8 mouse cellular contexts compared by ENCODE assay signal in the genomic region with DNA sequence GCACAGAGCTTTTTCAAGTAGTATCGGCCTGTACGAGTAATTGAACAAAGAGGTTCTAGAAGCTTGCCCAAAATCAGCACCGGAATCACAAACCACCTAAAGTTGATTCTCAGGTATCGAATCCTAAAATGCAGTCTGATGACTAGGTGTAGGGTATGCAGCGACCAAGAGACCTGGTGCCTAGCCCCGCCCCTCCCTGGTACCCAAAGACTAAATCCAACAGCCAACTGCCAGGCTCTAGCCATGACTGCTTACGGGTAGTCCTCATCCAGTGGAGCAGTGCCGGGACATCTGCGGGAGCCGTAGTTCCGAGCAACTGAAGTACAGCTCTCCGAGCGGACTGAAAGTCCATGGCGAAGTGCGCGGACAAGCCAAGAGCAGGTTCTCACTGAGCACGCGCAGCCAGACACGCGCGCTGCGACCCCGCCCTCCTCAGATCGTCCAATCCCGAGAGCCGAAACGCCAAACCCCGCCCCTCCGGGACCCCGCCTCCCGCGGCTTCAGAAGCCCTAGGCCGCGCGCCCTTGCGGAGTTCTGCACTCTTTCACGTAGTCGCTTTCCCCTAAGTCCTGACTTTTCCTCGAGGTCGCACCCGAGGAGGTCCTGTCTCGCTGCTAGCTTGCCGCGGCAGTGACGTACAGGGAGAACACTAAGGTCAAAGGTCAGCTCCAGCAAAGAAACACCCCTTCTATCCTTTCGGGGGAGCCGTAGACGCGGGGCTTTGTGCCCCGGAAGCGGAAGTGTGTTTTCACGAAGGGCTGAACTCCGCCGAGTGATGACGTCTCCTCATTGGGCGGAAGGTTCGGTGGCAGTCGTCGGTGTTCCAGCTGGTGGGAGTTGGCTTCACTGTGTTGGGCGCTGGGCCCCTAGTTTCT. TPM values are rescaled to one million over a fixed set of nuclear protein-coding genes. Genes with fewer than 3 reads are reported as not detected.
DNase-seq lines count a peak whose midpoint lies in the region; ATAC-seq and TF ChIP-seq lines count a peak whose summit lies in the region.
"Not testable (repeated sequence)": the region's sequence is repeated elsewhere in the genome, so short reads cannot be mapped to it uniquely, and the experiment has no call there.

A gene (minus strand): TSS at position 385 of the 875 bp plus-strand sequence.
A gene (plus strand): TSS at position 537 of the 875 bp plus-strand sequence.

- TF ChIP-seq POLR2A in MEL (IDR thresholded peaks at IDR 0.05; ENCODE audit: control insufficient read depth in 1 of 2, insufficient read depth in 1 of 2, low read depth in 1 of 2, low read length in 2 of 2, poor library complexity in 1 of 2), result peak; percentile 16 to 71; a peak in 1 of 4 replicates
- peak; percentile 52; the same call in 1 of the 2 replicates for TF ChIP-seq POLR2A in cerebellum, adult 2 months (IDR thresholded peaks at IDR 0.05; ENCODE audit: borderline replicate concordance, insufficient read depth, low read length)

- peak; percentile 95 for DNase-seq in MEL (ENCODE audit: low read depth, low spot score)
- DNase-seq in cerebellum, adult 2 months, result peak; percentile 94 to 95
- DNase-seq in forelimb bud, embryonic 11.5 days (ENCODE audit: low read depth, low spot score), result peak; percentile 92
- peak; percentile 78 for DNase-seq in layer of hippocampus, adult 9-10 months (ENCODE audit: low spot score)
- peak; percentile 80 for DNase-seq in ovary, postnatal 10 days (ENCODE audit: low spot score)
- peak; percentile 90 to 91 for DNase-seq in thymus, postnatal 10 days (ENCODE audit: low spot score in 2 of 2)

- not testable (repeated sequence) for H3K4me1 ChIP-seq in MEL (ENCODE audit: control insufficient read depth in 1 of 2, insufficient read depth in 2 of 2, low read length in 2 of 2); cerebellum, adult 2 months (ENCODE audit: control insufficient read depth, insufficient read depth, low read length); lung, embryonic 16.5 days (replicated peaks; ENCODE audit: control insufficient read depth, insufficient read depth, low read length)

- TF ChIP-seq EP300 in MEL (IDR thresholded peaks at IDR 0.05; ENCODE audit: low read depth in 1 of 2, low read length in 2 of 2), result not testable (repeated sequence)

- not testable (repeated sequence) for H3K9me3 ChIP-seq in MEL (replicated peaks; ENCODE audit: insufficient read depth, low read length); lung, embryonic 16.5 days (ENCODE audit: control insufficient read depth, low read length)

- H3K4me3 ChIP-seq in MEL (ENCODE audit: control insufficient read depth in 1 of 2, insufficient read depth in 1 of 2, low read depth in 2 of 2, low read length in 2 of 2), result peak within 1 kb of the TSS; percentile 92 to 93
- peak within 1 kb of the TSS; percentile 56 for H3K4me3 ChIP-seq in cerebellum, adult 2 months (replicated peaks; ENCODE audit: insufficient read depth, low read depth, low read length)
- peak within 1 kb of the TSS; percentile 69 for H3K4me3 ChIP-seq in lung, embryonic 16.5 days (ENCODE audit: low read length)

- not testable (repeated sequence) for TF ChIP-seq CTCF in MEL (IDR thresholded peaks at IDR 0.05 in 2 of 3, conservative IDR thresholded peaks at IDR 0.05 in 1 of 3; ENCODE audit: control insufficient read depth in 1 of 3, insufficient read depth in 1 of 3, low read depth in 2 of 3, low read length in 3 of 3, poor library complexity in 1 of 3, severe bottlenecking in 1 of 3); cerebellum, adult 2 months (IDR thresholded peaks at IDR 0.05; ENCODE audit: borderline replicate concordance, insufficient read depth, low read depth, low read length)

- H3K27me3 ChIP-seq in MEL (ENCODE audit: control insufficient read depth in 1 of 2, insufficient read depth in 2 of 2, low read length in 2 of 2); cerebellum, adult 2 months (ENCODE audit: control insufficient read depth, insufficient read depth, low read length); lung, embryonic 16.5 days (ENCODE audit: control insufficient read depth, insufficient read depth, low read depth, low read length): not testable (repeated sequence)

- peaks cover 25% of the 10 kb centered on the region for H3K79me2 ChIP-seq in MEL (ENCODE audit: control insufficient read depth, insufficient read depth, low read length, poor library complexity)

- H3K9ac ChIP-seq in MEL (ENCODE audit: control insufficient read depth, low read depth, low read length, poor library complexity, severe bottlenecking), result peak within 1 kb of the TSS; percentile 92
- H3K9ac ChIP-seq in lung, embryonic 16.5 days (ENCODE audit: low read length), result peak within 1 kb of the TSS; percentile 81

- not testable (repeated sequence) for TF ChIP-seq RAD21 in MEL (IDR thresholded peaks at IDR 0.05; ENCODE audit: low read depth, low read length)

- ATAC-seq in hematopoietic stem cell, adult 5-6 weeks (replicated peaks in 1 of 2; ENCODE audit: insufficient read depth in 1 of 2, low FRiP score in 2 of 2, low TSS enrichment in 1 of 2, low read depth in 1 of 2, poor library complexity in 2 of 2, severe bottlenecking in 2 of 2), result peak; percentile 96
- ATAC-seq in lung, embryonic 16.5 days (ENCODE audit: low read depth), result peak; percentile 98

- WGBS in cerebellum, adult 2 months, result under 1% methylated on average over 60 of the region's 60 CpGs
- WGBS in lung, embryonic 16.5 days, result under 1% methylated on average over 57 of the region's 60 CpGs

- peak within 1 kb of the TSS; percentile 96 for H3K27ac ChIP-seq in MEL (ENCODE audit: control insufficient read depth, low read depth, low read length)
- peak within 1 kb of the TSS; percentile 81; the same call in 1 of the 2 replicates for H3K27ac ChIP-seq in cerebellum, adult 2 months (ENCODE audit: insufficient read depth, low read length)
- peak within 1 kb of the TSS; percentile 89 for H3K27ac ChIP-seq in lung, embryonic 16.5 days (ENCODE audit: low read length)

- peak within 1 kb of the TSS; percentile 61 for H3K4me2 ChIP-seq in lung, embryonic 16.5 days (ENCODE audit: low read depth, low read length)

- H3K36me3 ChIP-seq in MEL (ENCODE audit: control insufficient read depth in 1 of 2, insufficient read depth in 2 of 2, low read length in 2 of 2); lung, embryonic 16.5 days (ENCODE audit: control insufficient read depth, insufficient read depth, low read length): not testable (repeated sequence)

TF ChIP-seq in MEL, 35 proteins besides CTCF, POLR2A, EP300 and RAD21:
- TF ChIP-seq ELF1 (IDR thresholded peaks at IDR 0.05; ENCODE audit: low read depth, low read length), result peak; percentile 59
- TF ChIP-seq MAZ (IDR thresholded peaks at IDR 0.05; ENCODE audit: low read depth, low read length), result 0 out of 2 replicates have a peak, but pooled peaks have one; percentile 25
- peak; percentile 15 for TF ChIP-seq TBP (IDR thresholded peaks at IDR 0.05; ENCODE audit: low read depth, low read length)
- peak; percentile 51; the same call in 1 of the 2 replicates for TF ChIP-seq ETS1 (IDR thresholded peaks at IDR 0.05; ENCODE audit: low read depth, low read length)
- TF ChIP-seq SIN3A (IDR thresholded peaks at IDR 0.05; ENCODE audit: low read length), result peak; percentile 65
- peak; percentile 83 for TF ChIP-seq HCFC1 (IDR thresholded peaks at IDR 0.05; ENCODE audit: low read depth, low read length)
- TF ChIP-seq NELFE (IDR thresholded peaks at IDR 0.05; ENCODE audit: low read depth, low read length), result peak; percentile 36
- TF ChIP-seq NRF1 (IDR thresholded peaks at IDR 0.05; ENCODE audit: insufficient read depth, low read depth, low read length, poor library complexity, severe bottlenecking), result peak; percentile 75
- peak; percentile 4; the same call in 1 of the 2 replicates for TF ChIP-seq MAX (IDR thresholded peaks at IDR 0.05; ENCODE audit: low read length)
- peak; percentile 18; the same call in 1 of the 2 replicates for TF ChIP-seq CHD2 (IDR thresholded peaks at IDR 0.05; ENCODE audit: low read length)

RNA-seq across cellular contexts. Expression of the first gene that starts in this region (rescaled TPM):
- 16.9 and 18.3 TPM in 2 replicates for total RNA-seq in MEL (2012; rRNA removed)
- polyA plus RNA-seq in MEL (2012; ENCODE audit: insufficient read depth in 1 of 2, insufficient read length in 2 of 2, low read depth in 1 of 2, low replicate concordance in 2 of 2, missing spikeins in 1 of 2), result 10 to 100 TPM in 1 of 2 experiments, not detected in 1; 14.6 TPM
- 24.8 and 27.1 TPM in 2 replicates for polyA plus RNA-seq in cerebellum, adult 2 months (2012; rRNA removed)
- total RNA-seq in hematopoietic stem cell, adult 5-6 weeks (2017), result 7.3 and 9.9 TPM in 2 replicates
- 34.5 and 38.9 TPM in 2 replicates for polyA plus RNA-seq in lung, embryonic 16.5 days (2015; fragmentation: Nextera tagmentation; extraction: Ambion mirVana)

RNA-seq across cellular contexts. Expression of the second gene that starts in this region (rescaled TPM):
- 39.4 and 46.9 TPM in 2 replicates for total RNA-seq in MEL (2012; rRNA removed)
- 100 to 1,000 TPM in 1 of 2 experiments, 10 to 100 TPM in 1; 54.7 to 405 TPM for polyA plus RNA-seq in MEL (2012; ENCODE audit: insufficient read depth in 1 of 2, insufficient read length in 2 of 2, low read depth in 1 of 2, low replicate concordance in 2 of 2, missing spikeins in 1 of 2)
- 70.1 and 79.4 TPM in 2 replicates for polyA plus RNA-seq in cerebellum, adult 2 months (2012; rRNA removed)
- 131 and 262 TPM in 2 replicates for total RNA-seq in hematopoietic stem cell, adult 5-6 weeks (2017)
- polyA plus RNA-seq in lung, embryonic 16.5 days (2015; fragmentation: Nextera tagmentation; extraction: Ambion mirVana), result 169 and 177 TPM in 2 replicates

Comparison
In these comparisons a context has a peak if more than half of its experiments do, and no peak if none do; other contexts are left out.
1. Peak in every context shown above with its lines: DNase-seq, ATAC-seq, H3K4me3 ChIP-seq and H3K27ac ChIP-seq.